Mouse (Mus musculus): ENCODE measurements at regions not wholly inside any gene's neighbourhood (a gene's known extent, or its start where the extent isn't known, plus 50 kb on each side); places are given as distances from the start of the nearest gene placed in this dataset.

- no peak for DNase-seq
These were observed 206.7 kb downstream of the Arl4a start for GRCm38 (mm10) chr12:39831079-39831478.

- DNase-seq = no peak
These were observed 207.3 kb downstream of the Arl4a start for GRCm38 (mm10) chr12:39830530-39830929.

- no peak for DNase-seq
These were observed 215.2 kb downstream of the Arl4a start for GRCm38 (mm10) chr12:39822671-39823070.

GRCm38 (mm10) chr12:39801536-39801935, 236.3 kb downstream of the Arl4a start:
- DNase-seq = no peak

- no peak for DNase-seq
These were observed 240.0 kb downstream of the Arl4a start for GRCm38 (mm10) chr12:39797843-39798242.

GRCm38 (mm10) chr12:39796939-39797338, 240.9 kb downstream of the Arl4a start:
- DNase-seq = no peak

GRCm38 (mm10) chr12:39785026-39785425, 252.8 kb downstream of the Arl4a start:
- DNase-seq = no peak

GRCm38 (mm10) chr12:39784532-39784931, 253.3 kb downstream of the Arl4a start:
- no peak for DNase-seq

- DNase-seq = no peak
These were observed 261.7 kb downstream of the Arl4a start for GRCm38 (mm10) chr12:39776173-39776572.

GRCm38 (mm10) chr12:39766988-39767387, 270.8 kb downstream of the Arl4a start:
- DNase-seq = no peak

GRCm38 (mm10) chr12:39763529-39763928, 274.3 kb downstream of the Arl4a start:
- DNase-seq = no peak

- DNase-seq = no peak
These were observed 275.9 kb downstream of the Arl4a start for GRCm38 (mm10) chr12:39761946-39762345.

- no peak for DNase-seq
These were observed 276.5 kb downstream of the Arl4a start for GRCm38 (mm10) chr12:39761326-39761725.

GRCm38 (mm10) chr12:39757975-39758374, 279.9 kb downstream of the Arl4a start:
- DNase-seq = no peak

- no peak for DNase-seq
These were observed 286.0 kb downstream of the Arl4a start for GRCm38 (mm10) chr12:39751850-39752249.

GRCm38 (mm10) chr12:39742156-39743063, 295.4 kb downstream of the Arl4a start:
- DNase-seq = no peak

GRCm38 (mm10) chr12:39741051-39741847, 296.6 kb downstream of the Arl4a start:
- no peak for DNase-seq

GRCm38 (mm10) chr12:39736966-39737365, 300.9 kb downstream of the Arl4a start:
- DNase-seq = no peak

- DNase-seq = no peak
These were observed 301.5 kb downstream of the Arl4a start for GRCm38 (mm10) chr12:39736097-39736920.

GRCm38 (mm10) chr12:39734176-39734575, 303.6 kb downstream of the Arl4a start:
- DNase-seq = no peak

GRCm38 (mm10) chr12:39731177-39731576, 306.6 kb downstream of the Arl4a start:
- no peak for DNase-seq

GRCm38 (mm10) chr12:39729255-39729654, 308.6 kb downstream of the Arl4a start:
- DNase-seq = no peak

GRCm38 (mm10) chr12:39724172-39724571, 313.7 kb downstream of the Arl4a start:
- no peak for DNase-seq

Data from cerebellum, postnatal 36 days (tissue).